Mouse (Mus musculus) CH12.LX (cell line): Measurements from ENCODE around the gene Scd2. TPM values are rescaled to one million over a fixed set of nuclear protein-coding genes. Genes with fewer than 3 reads are reported as not detected.

Source experiments
- DNase-seq: peaks from one replicate; pipeline ENCODE4 v3.0.0-alpha.2; 2013; ENCODE audit errors: extremely low read depth
- H3K27ac ChIP-seq: 2 replicates; pipeline ENCODE4 v1.5.1; 2012; ENCODE audit warnings: low read depth, mild to moderate bottlenecking, control low read depth, moderate library complexity; ENCODE audit not compliant: insufficient read depth
- H3K27me3 ChIP-seq: replicated peaks from 2 replicates; pipeline ENCODE3; 2012; ENCODE audit warnings: inconsistent platforms
- H3K36me3 ChIP-seq, 2 experiments: replicated peaks in 1 of 2; 2 replicates each; pipeline versions ENCODE3 to v1.6.1; 2012; ENCODE audit warnings: inconsistent platforms in 1 of 2, low read length in 1 of 2, mild to moderate bottlenecking in 1 of 2, mixed read lengths in 1 of 2, moderate library complexity in 1 of 2; ENCODE audit not compliant: control insufficient read depth in 1 of 2, insufficient read depth in 1 of 2
- H3K4me1 ChIP-seq, 2 experiments: 2 replicates each; pipeline ENCODE4 v1.6.1; 2012; ENCODE audit warnings: inconsistent platforms in 1 of 2, moderate library complexity in 1 of 2; ENCODE audit not compliant: insufficient read depth in 2 of 2, control insufficient read depth in 1 of 2
- H3K4me2 ChIP-seq: 2 replicates; pipeline ENCODE4 v1.6.1; 2012; ENCODE audit warnings: low read depth, mild to moderate bottlenecking, control low read depth; ENCODE audit not compliant: poor library complexity, insufficient read depth, severe bottlenecking
- H3K4me3 ChIP-seq, 3 experiments: fragments of 150-350 bp in 1 of 3; sonication (generic) in 1 of 3; replicated peaks in 1 of 3; 2 replicates each; pipeline versions ENCODE3 to v1.5.1; 2011 to 2012; ENCODE audit warnings: low read depth in 2 of 3, low read length in 2 of 3, mild to moderate bottlenecking in 2 of 3, moderate library complexity in 2 of 3, control low read depth in 1 of 3, improper control_type of control experiment in 1 of 3, inconsistent platforms in 1 of 3, mixed read lengths in 1 of 3; ENCODE audit not compliant: poor library complexity in 1 of 3
- H3K79me2 ChIP-seq: replicated peaks from 2 replicates; pipeline ENCODE4 v1.6.1; 2012; ENCODE audit warnings: mild to moderate bottlenecking, moderate library complexity; ENCODE audit not compliant: control insufficient read depth, poor library complexity, insufficient read depth, severe bottlenecking; ENCODE audit errors: extremely low read depth
- H3K9ac ChIP-seq: 2 replicates; pipeline ENCODE4 v1.6.1; 2012; ENCODE audit warnings: low read depth, mild to moderate bottlenecking, control low read depth, moderate library complexity; ENCODE audit not compliant: insufficient read depth
- H3K9me3 ChIP-seq: replicated peaks from 2 replicates; pipeline ENCODE3; 2012; ENCODE audit warnings: low read length, inconsistent platforms, mixed read lengths
- BHLHE40 ChIP-seq: IDR thresholded peaks from 2 replicates; pipeline ENCODE4 v1.6.1; 2011; ENCODE audit warnings: mild to moderate bottlenecking, low read depth, low read length, improper control_type of control experiment
- CHD1 ChIP-seq: IDR thresholded peaks from 2 replicates; pipeline ENCODE4 v1.6.1; 2012; ENCODE audit warnings: low read depth, low read length, improper control_type of control experiment, inconsistent platforms
- CTCF ChIP-seq, 2 experiments: IDR thresholded peaks in 1 of 2; conservative IDR thresholded peaks in 1 of 2; 2 replicates each; pipeline ENCODE4 v1.5.1; 2011 to 2012; ENCODE audit warnings: low read depth in 2 of 2, low read length in 2 of 2, improper control_type of control experiment in 1 of 2, inconsistent platforms in 1 of 2, mild to moderate bottlenecking in 1 of 2, moderate library complexity in 1 of 2
- ELF1 ChIP-seq: IDR thresholded peaks from 2 replicates; pipeline ENCODE4 v1.6.1; 2014; ENCODE audit warnings: low read depth, mild to moderate bottlenecking, inconsistent platforms, low read length, improper control_type of control experiment
- EP300 ChIP-seq: IDR thresholded peaks from 2 replicates; pipeline ENCODE4 v1.6.1; 2011; ENCODE audit warnings: low read length, improper control_type of control experiment
- ETS1 ChIP-seq: conservative IDR thresholded peaks from 2 replicates; pipeline ENCODE4 v1.6.1; 2012; ENCODE audit warnings: low read depth, mild to moderate bottlenecking, inconsistent platforms, low read length, improper control_type of control experiment, moderate library complexity
- GABPA ChIP-seq: IDR thresholded peaks from 2 replicates; pipeline ENCODE4 v1.6.1; 2012; ENCODE audit warnings: low read depth, low read length, improper control_type of control experiment, inconsistent platforms; ENCODE audit not compliant: insufficient replicate concordance
- IRF4 ChIP-seq: IDR thresholded peaks from 2 replicates; pipeline ENCODE4 v1.6.1; 2014; ENCODE audit warnings: low read depth, mild to moderate bottlenecking, inconsistent platforms, low read length, improper control_type of control experiment
- KAT2A ChIP-seq: IDR thresholded peaks from 2 replicates; pipeline ENCODE4 v1.6.1; 2012; ENCODE audit warnings: low read length, improper control_type of control experiment, inconsistent platforms; ENCODE audit not compliant: insufficient replicate concordance
- MAFK ChIP-seq: IDR thresholded peaks from 2 replicates; pipeline ENCODE4 v1.6.1; 2011; ENCODE audit warnings: low read length, improper control_type of control experiment; ENCODE audit not compliant: insufficient replicate concordance
- MAX ChIP-seq: IDR thresholded peaks from 2 replicates; pipeline ENCODE4 v1.6.1; 2011; ENCODE audit warnings: low read length, improper control_type of control experiment
- MEF2A ChIP-seq: IDR thresholded peaks from 2 replicates; pipeline ENCODE4 v1.6.1; 2014; ENCODE audit warnings: low read depth, mild to moderate bottlenecking, inconsistent platforms, low read length, improper control_type of control experiment, borderline replicate concordance
- MXI1 ChIP-seq: IDR thresholded peaks from 2 replicates; pipeline ENCODE4 v1.6.1; 2011; ENCODE audit warnings: mild to moderate bottlenecking, low read depth, low read length, improper control_type of control experiment
- PAX5 ChIP-seq: IDR thresholded peaks from 2 replicates; pipeline ENCODE4 v1.6.1; 2012; ENCODE audit warnings: low read length, inconsistent platforms, mixed read lengths
- POLR2A ChIP-seq: IDR thresholded peaks from 2 replicates; pipeline ENCODE4 v1.6.1; 2011; ENCODE audit warnings: low read depth, mild to moderate bottlenecking, improper control_type of control experiment, low read length
- POLR2AphosphoS2 ChIP-seq: IDR thresholded peaks from 2 replicates; pipeline ENCODE4 v1.6.1; 2011; ENCODE audit warnings: low read depth, low read length, improper control_type of control experiment
- RAD21 ChIP-seq: IDR thresholded peaks from 2 replicates; pipeline ENCODE4 v1.6.1; 2011; ENCODE audit warnings: low read depth, mild to moderate bottlenecking, low read length, improper control_type of control experiment, moderate library complexity
- RCOR1 ChIP-seq: conservative IDR thresholded peaks from 2 replicates; pipeline ENCODE4 v1.6.1; 2012; ENCODE audit warnings: low read depth, mild to moderate bottlenecking, inconsistent platforms, low read length, improper control_type of control experiment
- SIN3A ChIP-seq: IDR thresholded peaks from 2 replicates; pipeline ENCODE4 v1.6.1; 2012; ENCODE audit warnings: low read length, improper control_type of control experiment, inconsistent platforms
- TBP ChIP-seq: conservative IDR thresholded peaks from 2 replicates; pipeline ENCODE4 v1.6.1; 2011; ENCODE audit warnings: low read depth, low read length, improper control_type of control experiment
- TCF12 ChIP-seq: IDR thresholded peaks from 2 replicates; pipeline ENCODE4 v1.6.1; 2014; ENCODE audit warnings: low read depth, mild to moderate bottlenecking, inconsistent platforms, low read length, improper control_type of control experiment
- UBTF ChIP-seq: IDR thresholded peaks from 2 replicates; pipeline ENCODE4 v1.6.1; 2012; ENCODE audit warnings: low read depth, mild to moderate bottlenecking, inconsistent platforms, low read length, improper control_type of control experiment, moderate library complexity
- USF2 ChIP-seq: conservative IDR thresholded peaks from 2 replicates; pipeline ENCODE4 v1.6.1; 2011; ENCODE audit warnings: low read depth, low read length, improper control_type of control experiment
- ZKSCAN1 ChIP-seq: IDR thresholded peaks from 2 replicates; pipeline ENCODE4 v1.6.1; 2012; ENCODE audit warnings: low read depth, inconsistent platforms, low read length, improper control_type of control experiment, borderline replicate concordance
- ZMIZ1 ChIP-seq: IDR thresholded peaks from 2 replicates; pipeline ENCODE4 v1.6.1; 2012; ENCODE audit warnings: low read depth, mild to moderate bottlenecking, inconsistent platforms, low read length, improper control_type of control experiment
- ZNF384 ChIP-seq: IDR thresholded peaks from 2 replicates; pipeline ENCODE4 v1.6.1; 2012; ENCODE audit warnings: low read depth, low read length, improper control_type of control experiment, inconsistent platforms
- dilution Hi-C: fragments of 300-500 bp; cut with MboI; formaldehyde crosslinking; loops from 2 replicates; pipeline ENCODE4 v1.14.3; 2020; ENCODE audit warnings: low sequenced_read_pairs; ENCODE audit not compliant: extremely low pct_unique_long_range_greater_than_20kb, extremely low pct_ligation_motif_present
- in situ Hi-C: fragments of 300-500 bp; cut with MboI; formaldehyde crosslinking; loops from 3 replicates; pipeline ENCODE4 v1.14.3; 2019; ENCODE audit warnings: low sequenced_read_pairs, low pct_ligation_motif_present, low pct_unique_long_range_greater_than_20kb, mixed read lengths
- polyA plus RNA-seq: library from polyadenylated mRNA; unstranded; fragments of >175 nt; gene quantifications from 2 replicates; pipeline ENCODE4 v1.2.1, GENCODE M21; 2012; ENCODE audit warnings: low read depth; ENCODE audit not compliant: insufficient read length
- total RNA-seq, 2 experiments: library from RNA; depleted of rRNA; stranded (reverse); fragments of 300-350 nt in 1 of 2; fragments of >200 nt in 1 of 2; gene quantifications; 2 replicates each; pipeline ENCODE4 v1.2.3; 2012 to 2014

Gene Scd2
- total and polyA plus RNA-seq, 3 experiments, result 205 to 408 (median 212) TPM

GRCm38 (mm10) chr19:44263581-44263980 is 29.9 kb upstream of the Scd2 start:
- in situ Hi-C loops, result no loop called here
- no peak overlapping the region for H3K4me2 ChIP-seq
- no peaks in the 10 kb centered on the region for H3K9me3 ChIP-seq
- no peak overlapping the region for H3K4me3 ChIP-seq
- H3K4me1 ChIP-seq, result peaks cover 16 to 56% of the 10 kb centered on the region in 2 experiments
- TF ChIP-seq POLR2AphosphoS2, result 0 out of 2 replicates have a peak, but pooled peaks have one; percentile 43
- TF ChIP-seq ZKSCAN1, result no peak
- no peak for TF ChIP-seq RCOR1
- no peak for TF ChIP-seq ZNF384
- no peak for DNase-seq
- no peaks in the 10 kb centered on the region for H3K27me3 ChIP-seq
- H3K79me2 ChIP-seq, result peaks cover 4% of the 10 kb centered on the region
- dilution Hi-C loops, result no loop called here
- no peak overlapping the region for H3K9ac ChIP-seq
- no peak overlapping the region for H3K27ac ChIP-seq
- peaks cover 7 to 20% of the 10 kb centered on the region in 2 experiments for H3K36me3 ChIP-seq

- no peak for TF ChIP-seq KAT2A
- TF ChIP-seq RAD21, result no peak
- peak; percentile 44; the same call in 1 of the 2 replicates for TF ChIP-seq SIN3A
- peak; percentile 82 for TF ChIP-seq BHLHE40
- peak; percentile 25; the same call in 1 of the 2 replicates for TF ChIP-seq POLR2A
- peak; percentile 49; the same call in 1 of the 2 replicates for TF ChIP-seq MEF2A
- Histone ChIP-seq H3K4me2 (peak overlapping the region; percentile 2; the same call in 1 of the 2 replicates), H3K4me3 (no peak overlapping the region), H3K27me3 (no peaks in the 10 kb centered on the region), H3K79me2 (peaks cover 3% of the 10 kb centered on the region; the same call in 1 of the 2 replicates), H3K36me3 (peaks cover 7 to 20% of the 10 kb centered on the region in 2 experiments), H3K27ac (peak overlapping the region; percentile 36; the same call in 1 of the 2 replicates), H3K9me3 (no peaks in the 10 kb centered on the region), H3K4me1 (peaks cover 17 to 53% of the 10 kb centered on the region in 2 experiments), H3K9ac (no peak overlapping the region)
- dilution Hi-C loops, result no loop called here
- DNase-seq, result peak; percentile 66
- in situ Hi-C loops, result no loop called here
Observed at GRCm38 (mm10) chr19:44264226-44264625, 29.2 kb upstream of the Scd2 start.

- Histone ChIP-seq H3K4me2 (peak overlapping the region; percentile 59; the same call in 1 of the 2 replicates), H3K9me3 (no peaks in the 10 kb centered on the region), H3K79me2 (no peaks in the 10 kb centered on the region), H3K4me3 (no peak overlapping the region), H3K27ac (peak overlapping the region; percentile 86), H3K27me3 (no peaks in the 10 kb centered on the region), H3K4me1 (peaks cover 17 to 45% of the 10 kb centered on the region in 2 experiments), H3K36me3 (peaks cover 7 to 19% of the 10 kb centered on the region in 2 experiments), H3K9ac (peak overlapping the region; percentile 64)
- DNase-seq, result no peak
- in situ Hi-C loops, result no loop called here
- dilution Hi-C loops, result no loop called here
- TF ChIP-seq POLR2A, result no peak
- TF ChIP-seq ELF1, result no peak
- TF ChIP-seq TCF12, result no peak
- TF ChIP-seq CTCF (conservative IDR thresholded peaks at IDR 0.05 in 1 of 2, IDR thresholded peaks at IDR 0.05 in 1 of 2; ENCODE audit: low read depth in 2 of 2, low read length in 2 of 2), result no peak
- peak; percentile 43; the same call in 1 of the 2 replicates for TF ChIP-seq USF2
- TF ChIP-seq IRF4, result no peak
- peak; percentile 60 for TF ChIP-seq MAX
- 0 out of 2 replicates have a peak, but pooled peaks have one; percentile 19 for TF ChIP-seq CHD1
- TF ChIP-seq KAT2A, result no peak
- TF ChIP-seq MXI1, result 0 out of 2 replicates have a peak, but pooled peaks have one; percentile 5
- TF ChIP-seq MEF2A, result no peak
- no peak; the same call in 1 of the 2 replicates for TF ChIP-seq MAFK
- TF ChIP-seq EP300, result no peak
- no peak for TF ChIP-seq UBTF
- no peak for TF ChIP-seq PAX5
- TF ChIP-seq ZMIZ1, result no peak
- TF ChIP-seq ETS1, result no peak
- no peak for TF ChIP-seq GABPA
- no peak for TF ChIP-seq TBP
Observed at GRCm38 (mm10) chr19:44265300-44265699, 28.2 kb upstream of the Scd2 start.
